Mouse (Mus musculus) E14TG2a.4 (cell line): ENCODE measurements around the gene Gm28038.

Experiments
- H3K27me3 ChIP-seq: 2 replicates; pipeline ENCODE4 v1.6.1; 2014; ENCODE audit warnings: low read length, control low read depth; ENCODE audit not compliant: insufficient read depth
- H3K36me3 ChIP-seq: 2 replicates; pipeline ENCODE4 v1.6.1; 2014; ENCODE audit warnings: low read length, control low read depth; ENCODE audit not compliant: insufficient read depth
- H3K4me1 ChIP-seq: replicated peaks from 2 replicates; pipeline ENCODE4 v1.6.1; 2014; ENCODE audit warnings: low read depth, low read length, control low read depth
- H3K4me3 ChIP-seq: replicated peaks from 2 replicates; pipeline ENCODE4 v1.5.1; 2014; ENCODE audit warnings: mild to moderate bottlenecking, low read length
- H3K9me3 ChIP-seq: 2 replicates; pipeline ENCODE4 v1.6.1; 2014; ENCODE audit warnings: low read length, control low read depth
- CTCF ChIP-seq: conservative IDR thresholded peaks from 2 replicates; pipeline ENCODE4 v1.5.1; 2014; ENCODE audit warnings: low read length
- NANOG ChIP-seq: IDR thresholded peaks from 2 replicates; pipeline ENCODE4 v1.6.1; 2014; ENCODE audit warnings: borderline replicate concordance, low read length, mixed read lengths
- POU5F1 ChIP-seq: IDR thresholded peaks from 2 replicates; pipeline ENCODE4 v1.6.1; 2014; ENCODE audit warnings: low read length, borderline replicate concordance

The Gm28038 gene

GRCm38 (mm10) chr2:30286192-30287026 is 5.6 kb downstream of the Gm28038 start, which contains the start of the genes Dolk and Nup188:
Dolk (minus strand) TSS chr2:30286334.
Nup188 (plus strand) TSS chr2:30286397.
- Histone ChIP-seq H3K36me3 (peaks cover 41% of the 10 kb centered on the region), H3K27me3 (no peaks in the 10 kb centered on the region), H3K9me3 (no peaks in the 10 kb centered on the region), H3K4me1 (peaks cover 40% of the 10 kb centered on the region), H3K4me3 (peak within 1 kb of the TSS; percentile 99)
- TF ChIP-seq POU5F1: no peak
- no peak for TF ChIP-seq NANOG
- no peak for TF ChIP-seq CTCF

- Histone ChIP-seq H3K27me3 (no peaks in the 10 kb centered on the region), H3K9me3 (no peaks in the 10 kb centered on the region), H3K4me3 (peak overlapping the region; percentile 99), H3K36me3 (peaks cover 46% of the 10 kb centered on the region), H3K4me1 (peaks cover 46% of the 10 kb centered on the region)
- no peak for TF ChIP-seq NANOG
- no peak for TF ChIP-seq POU5F1
- TF ChIP-seq CTCF: no peak
These were observed 6.2 kb downstream of the Gm28038 start for GRCm38 (mm10) chr2:30287027-30287373.

- Histone ChIP-seq H3K4me1 (peaks cover 14% of the 10 kb centered on the region), H3K27me3 (no peaks in the 10 kb centered on the region), H3K36me3 (peaks cover 93% of the 10 kb centered on the region), H3K9me3 (no peaks in the 10 kb centered on the region), H3K4me3 (no peak overlapping the region)
- TF ChIP-seq CTCF (peak; percentile 13; the same call in 1 of the 2 replicates), POU5F1 (no peak)
These were observed 18.7 kb downstream of the Gm28038 start for GRCm38 (mm10) chr2:30299525-30299924.

GRCm38 (mm10) chr2:30299966-30300365 is 19.1 kb downstream of the Gm28038 start:
- Histone ChIP-seq H3K4me1 (peaks cover 11% of the 10 kb centered on the region), H3K36me3 (peaks cover 93% of the 10 kb centered on the region), H3K9me3 (no peaks in the 10 kb centered on the region), H3K27me3 (no peaks in the 10 kb centered on the region), H3K4me3 (no peak overlapping the region)
- TF ChIP-seq POU5F1: no peak
- TF ChIP-seq NANOG: no peak
- TF ChIP-seq CTCF: no peak

- Histone ChIP-seq H3K9me3 (no peaks in the 10 kb centered on the region), H3K27me3 (no peaks in the 10 kb centered on the region), H3K4me3 (no peak overlapping the region), H3K4me1 (peaks cover 30% of the 10 kb centered on the region), H3K36me3 (peaks cover 99% of the 10 kb centered on the region)
- TF ChIP-seq POU5F1 (no peak), NANOG (no peak), CTCF (no peak)
These were observed 25.2 kb downstream of the Gm28038 start for GRCm38 (mm10) chr2:30306087-30306486.

GRCm38 (mm10) chr2:30309351-30309750 is 28.5 kb downstream of the Gm28038 start:
- TF ChIP-seq NANOG (no peak), POU5F1 (no peak), CTCF (no peak)
- Histone ChIP-seq H3K36me3 (peaks cover 99% of the 10 kb centered on the region), H3K4me3 (no peak overlapping the region), H3K9me3 (no peaks in the 10 kb centered on the region), H3K4me1 (peaks cover 27% of the 10 kb centered on the region), H3K27me3 (no peaks in the 10 kb centered on the region)

GRCm38 (mm10) chr2:30311481-30311880 is 30.6 kb downstream of the Gm28038 start:
- Histone ChIP-seq H3K4me1 (peaks cover 30% of the 10 kb centered on the region), H3K27me3 (no peaks in the 10 kb centered on the region), H3K4me3 (no peak overlapping the region), H3K36me3 (peaks cover 99% of the 10 kb centered on the region), H3K9me3 (no peaks in the 10 kb centered on the region)
- no peak for TF ChIP-seq POU5F1
- no peak for TF ChIP-seq CTCF
- no peak for TF ChIP-seq NANOG

GRCm38 (mm10) chr2:30316136-30316535 is 35.3 kb downstream of the Gm28038 start:
- no peak overlapping the region for H3K4me3 ChIP-seq
- H3K36me3 ChIP-seq: peaks cover 99% of the 10 kb centered on the region
- H3K9me3 ChIP-seq: no peaks in the 10 kb centered on the region
- TF ChIP-seq CTCF (peak; percentile 45), POU5F1 (no peak)
- peaks cover 13% of the 10 kb centered on the region for H3K4me1 ChIP-seq
- H3K27me3 ChIP-seq: no peaks in the 10 kb centered on the region

GRCm38 (mm10) chr2:30316955-30317354 is 36.1 kb downstream of the Gm28038 start:
- no peaks in the 10 kb centered on the region for H3K9me3 ChIP-seq
- peaks cover 100% of the 10 kb centered on the region for H3K36me3 ChIP-seq
- TF ChIP-seq POU5F1 (no peak), CTCF (no peak), NANOG (no peak)
- H3K4me3 ChIP-seq: no peak overlapping the region
- peaks cover 11% of the 10 kb centered on the region for H3K4me1 ChIP-seq
- H3K27me3 ChIP-seq: no peaks in the 10 kb centered on the region
